ENCODE assay signal across 8 mouse cellular contexts in the genomic region with DNA sequence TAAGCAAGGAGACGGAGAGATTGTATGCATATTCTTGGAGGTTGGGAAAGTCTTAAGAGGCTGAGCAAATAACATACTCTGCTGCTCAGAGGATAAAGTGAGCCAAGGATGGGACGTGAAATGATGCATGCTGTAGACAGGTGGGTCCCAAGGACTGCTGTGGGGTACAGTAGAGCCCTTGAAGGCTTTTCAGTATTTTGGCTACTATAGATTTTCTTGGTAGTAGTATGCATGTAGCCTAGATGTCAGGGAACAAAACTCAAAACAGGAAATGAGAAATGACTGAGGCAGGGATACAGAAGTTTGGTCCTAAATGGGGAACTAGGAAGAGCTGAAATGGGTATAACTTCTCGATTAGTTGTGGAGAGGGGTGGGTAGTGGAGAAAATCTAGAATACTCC. TPM values are rescaled to one million over a fixed set of nuclear protein-coding genes. Genes with fewer than 3 reads are reported as not detected.
DNase-seq lines count a peak whose midpoint lies in the region; ATAC-seq and TF ChIP-seq lines count a peak whose summit lies in the region.

No protein-coding gene starts in this region.

- no peak for DNase-seq in kidney, postnatal 14 days
- DNase-seq in hindbrain, postnatal 0 days (ENCODE audit: low spot score): no peak
- DNase-seq in layer of hippocampus, adult 18-20 months (ENCODE audit: low spot score in 2 of 2): no peak
- no peak for DNase-seq in B cell, adult 2 months

- peak overlapping the region; percentile 65 for H3K4me2 ChIP-seq in kidney, embryonic 14.5 days (replicated peaks; ENCODE audit: low read depth, low read length)
- H3K4me2 ChIP-seq in hindbrain, postnatal 0 days (ENCODE audit: low read depth, low read length): peak overlapping the region; percentile 86
- H3K4me2 ChIP-seq in midbrain, embryonic 16.5 days (ENCODE audit: low read length): peak overlapping the region; percentile 69

- WGBS in kidney, embryonic 14.5 days: 46% methylated on average over 3 of the region's 3 CpGs
- 40% methylated on average over 3 of the region's 3 CpGs for WGBS in hindbrain, postnatal 0 days
- 45% methylated on average over 3 of the region's 3 CpGs for WGBS in midbrain, embryonic 16.5 days

- no peaks in the 10 kb centered on the region for H3K27me3 ChIP-seq in kidney, embryonic 14.5 days (ENCODE audit: control insufficient read depth, insufficient read depth, low read length)
- no peaks in the 10 kb centered on the region for H3K27me3 ChIP-seq in hindbrain, postnatal 0 days (ENCODE audit: insufficient read depth, low read length)
- H3K27me3 ChIP-seq in midbrain, embryonic 16.5 days (ENCODE audit: control insufficient read depth, insufficient read depth, low read depth, low read length): no peaks in the 10 kb centered on the region

- peak overlapping the region; percentile 77 for H3K4me3 ChIP-seq in kidney, embryonic 14.5 days (ENCODE audit: low read length)
- H3K4me3 ChIP-seq in brown adipose tissue, adult 24 weeks (ENCODE audit: insufficient read depth, low read depth, low read length): peak overlapping the region; percentile 26
- H3K4me3 ChIP-seq in hindbrain, postnatal 0 days (ENCODE audit: low read length): peak overlapping the region; percentile 89
- H3K4me3 ChIP-seq in midbrain, embryonic 16.5 days (ENCODE audit: low read depth, low read length): peak overlapping the region; percentile 89

- H3K9ac ChIP-seq in kidney, embryonic 14.5 days (ENCODE audit: low read depth, low read length): peak overlapping the region; percentile 91; the same call in 1 of the 2 replicates
- peak overlapping the region; percentile 85; the same call in 1 of the 2 replicates for H3K9ac ChIP-seq in hindbrain, postnatal 0 days (replicated peaks; ENCODE audit: low read length)
- H3K9ac ChIP-seq in midbrain, embryonic 16.5 days (ENCODE audit: low read depth, low read length): no peak overlapping the region; the same call in 1 of the 2 replicates

- no peaks in the 10 kb centered on the region for H3K9me3 ChIP-seq in kidney, embryonic 14.5 days (ENCODE audit: control insufficient read depth, low read length)
- H3K9me3 ChIP-seq in hindbrain, postnatal 0 days (ENCODE audit: low read length): no peaks in the 10 kb centered on the region
- H3K9me3 ChIP-seq in midbrain, embryonic 16.5 days (replicated peaks; ENCODE audit: control insufficient read depth, low read length, poor library complexity, severe bottlenecking): no peaks in the 10 kb centered on the region

- H3K4me1 ChIP-seq in kidney, embryonic 14.5 days (ENCODE audit: control insufficient read depth, insufficient read depth, low read length): peaks cover 16% of the 10 kb centered on the region
- peaks cover 9% of the 10 kb centered on the region for H3K4me1 ChIP-seq in brown adipose tissue, adult 24 weeks (ENCODE audit: control insufficient read depth, insufficient read depth, insufficient read length, low read length)
- H3K4me1 ChIP-seq in hindbrain, postnatal 0 days (ENCODE audit: insufficient read depth, low read length): peaks cover 9% of the 10 kb centered on the region
- H3K4me1 ChIP-seq in midbrain, embryonic 16.5 days (ENCODE audit: control insufficient read depth, insufficient read depth, low read length): peaks cover 21% of the 10 kb centered on the region

- no peak for TF ChIP-seq CTCF in hindbrain, postnatal 0 days (IDR thresholded peaks at IDR 0.05; ENCODE audit: low read depth)

- no peak for ATAC-seq in kidney, embryonic 14.5 days (ENCODE audit: low FRiP score, low TSS enrichment)
- ATAC-seq in hindbrain, postnatal 0 days: no peak
- no peak for ATAC-seq in midbrain, embryonic 16.5 days
- no peak for ATAC-seq in frontal cortex, adult (ENCODE audit: low TSS enrichment)

- no peak overlapping the region for H3K27ac ChIP-seq in kidney, embryonic 14.5 days (ENCODE audit: low read depth, low read length)
- H3K27ac ChIP-seq in brown adipose tissue, adult 24 weeks (replicated peaks; ENCODE audit: low read depth, low read length): 0 out of 2 replicates have a peak overlapping the region, but pooled peaks have one; percentile 26
- no peak overlapping the region for H3K27ac ChIP-seq in hindbrain, postnatal 0 days
- H3K27ac ChIP-seq in midbrain, embryonic 16.5 days (ENCODE audit: low read length): no peak overlapping the region

- 0 out of 2 replicates have a peak, but pooled peaks cover 3% of the 10 kb centered on the region for H3K36me3 ChIP-seq in kidney, embryonic 14.5 days (ENCODE audit: control insufficient read depth, insufficient read depth, low read length)
- no peaks in the 10 kb centered on the region for H3K36me3 ChIP-seq in hindbrain, postnatal 0 days (ENCODE audit: insufficient read depth, low read length)
- H3K36me3 ChIP-seq in midbrain, embryonic 16.5 days (ENCODE audit: control insufficient read depth, insufficient read depth, low read length): no peaks in the 10 kb centered on the region

RNA-seq across cellular contexts. Expression of a gene that starts 36.9 kb away (rescaled TPM):
- polyA plus RNA-seq in kidney, embryonic 14.5 days (2014; fragmentation: Nextera tagmentation; extraction: Ambion mirVana): 51.1 and 70.6 TPM in 2 replicates
- polyA plus RNA-seq in brown adipose tissue, adult 24 weeks (2012; ENCODE audit: insufficient read depth, insufficient read length, missing spikeins): 60.2 and 62.5 TPM in 2 replicates
- total RNA-seq in hindbrain, postnatal 0 days (2014; rRNA removed): 24.9 and 32.7 TPM in 2 replicates
- 38.2 and 45.8 TPM in 2 replicates for polyA plus RNA-seq in hindbrain, postnatal 0 days (2015; fragmentation: Nextera tagmentation; extraction: Ambion mirVana)
- 28.5 and 35.2 TPM in 2 replicates for polyA plus RNA-seq in midbrain, embryonic 16.5 days (2015; fragmentation: Nextera tagmentation; extraction: Ambion mirVana)
- total RNA-seq in layer of hippocampus, adult 18-20 months (2021): 10 to 100 TPM; 44.2 to 48.4 TPM

Comparison
In these comparisons a context has a peak if more than half of its experiments do, and no peak if none do; other contexts are left out.
1. H3K4me3 ChIP-seq: peak in every context shown above with its lines; median percentile 89 in hindbrain, postnatal 0 days; 89 in midbrain, embryonic 16.5 days; 77 in kidney, embryonic 14.5 days; 26 in brown adipose tissue, adult 24 weeks.